Mouse (Mus musculus) olfactory bulb, adult 2 months (tissue): Measurements from ENCODE around the gene Dll3.

Experiments
- CTCF ChIP-seq: fragments of 200-500 bp; IDR thresholded peaks from 2 replicates; pipeline ENCODE4 v1.5.1; 2012; ENCODE audit warnings: low read depth, mild to moderate bottlenecking, low read length, moderate library complexity; ENCODE audit not compliant: insufficient read depth
- POLR2A ChIP-seq: fragments of 200-500 bp; IDR thresholded peaks from 2 replicates; pipeline ENCODE4 v1.6.1; 2012; ENCODE audit warnings: mild to moderate bottlenecking, low read depth, low read length, moderate library complexity; ENCODE audit not compliant: insufficient read depth

DNA sequence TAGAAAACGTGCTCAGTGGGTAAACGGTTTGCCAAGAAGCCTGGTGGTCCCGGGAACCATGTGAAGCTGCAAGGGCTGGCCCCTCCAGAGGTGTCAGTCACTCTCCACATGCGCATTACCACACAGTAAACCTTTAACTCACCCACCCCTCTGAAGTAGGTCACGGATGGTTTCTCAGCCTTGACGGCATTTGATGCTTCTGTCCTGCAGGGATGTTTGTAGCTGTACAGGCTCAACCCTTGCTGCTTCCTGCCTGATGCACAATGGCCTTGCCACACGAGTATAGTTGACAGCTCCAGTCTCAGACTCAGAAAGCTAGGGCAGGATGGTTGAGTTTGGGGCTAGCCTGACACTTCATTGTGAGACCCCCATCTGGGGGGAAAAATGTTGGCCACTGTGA lies 21.4 kb downstream of the Dll3 start:
- TF ChIP-seq CTCF (no peak), POLR2A (no peak)
